24 mouse cellular contexts compared by ENCODE assay signal in genomic region chr11:109628099-109628498, GRCm38 (mm10). TPM values are rescaled to one million over a fixed set of nuclear protein-coding genes. Genes with fewer than 3 reads are reported as not detected.
A peak's percentile ranks its signal among the peaks of the same experiment; 100 is the strongest.
DNase-seq lines count a peak whose midpoint lies in the region; ATAC-seq and TF ChIP-seq lines count a peak whose summit lies in the region.
"Had no signal": no experiment of that assay in that cellular context is flagged by ENCODE, and none has a peak within 500 bp of the region (broad histone marks: within the 10 kb centered on the region; RNA-seq: fewer than 3 reads in every experiment).

No protein-coding gene starts in this region.

- 53% methylated on average over 3 of the region's 3 CpGs for WGBS in heart, embryonic 10.5 days
- WGBS in heart, embryonic 16.5 days, result 68% methylated on average over 3 of the region's 3 CpGs

- H3K27ac ChIP-seq in heart, embryonic 10.5 days, result peak overlapping the region; percentile 22; the same call in 1 of the 2 replicates
- H3K27ac ChIP-seq in heart, embryonic 16.5 days (ENCODE audit: low read length), result peak overlapping the region; percentile 62
- H3K27ac ChIP-seq in MEL (ENCODE audit: control insufficient read depth, low read depth, low read length), result no peak overlapping the region
- H3K27ac ChIP-seq: embryonic facial prominence, embryonic 12.5 days; forebrain, embryonic 15.5 days; hindbrain, embryonic 10.5 days; layer of hippocampus, adult 2 months; left cerebral cortex, adult 2 months; limb, embryonic 12.5 days; stomach, postnatal 0 days had no signal

- TF ChIP-seq CTCF in MEL (IDR thresholded peaks at IDR 0.05 in 2 of 3, conservative IDR thresholded peaks at IDR 0.05 in 1 of 3; ENCODE audit: control insufficient read depth in 1 of 3, insufficient read depth in 1 of 3, low read depth in 2 of 3, low read length in 3 of 3, poor library complexity in 1 of 3, severe bottlenecking in 1 of 3), result no peak

- 0 out of 2 replicates have a peak, but pooled peaks cover 3% of the 10 kb centered on the region for H3K9me3 ChIP-seq in heart, embryonic 10.5 days
- no peaks in the 10 kb centered on the region; the same call in 1 of the 2 replicates for H3K9me3 ChIP-seq in heart, embryonic 16.5 days (replicated peaks; ENCODE audit: control insufficient read depth, low read length)
- no peaks in the 10 kb centered on the region for H3K9me3 ChIP-seq in MEL (replicated peaks; ENCODE audit: insufficient read depth, low read length)
- H3K9me3 ChIP-seq: embryonic facial prominence, embryonic 12.5 days; forebrain, embryonic 15.5 days; hindbrain, embryonic 10.5 days had no signal

- H3K79me2 ChIP-seq in MEL (ENCODE audit: control insufficient read depth, insufficient read depth, low read length, poor library complexity), result no peaks in the 10 kb centered on the region

- no peak for TF ChIP-seq POLR2A in MEL (IDR thresholded peaks at IDR 0.05; ENCODE audit: control insufficient read depth in 1 of 2, insufficient read depth in 1 of 2, low read depth in 1 of 2, low read length in 2 of 2, poor library complexity in 1 of 2)

- no peak overlapping the region for H3K9ac ChIP-seq in heart, embryonic 16.5 days (ENCODE audit: low read length)
- H3K9ac ChIP-seq in MEL (ENCODE audit: control insufficient read depth, low read depth, low read length, poor library complexity, severe bottlenecking), result no peak overlapping the region
- H3K9ac ChIP-seq: embryonic facial prominence, embryonic 12.5 days; forebrain, embryonic 15.5 days; limb, embryonic 12.5 days had no signal

- no peak overlapping the region for H3K4me3 ChIP-seq in heart, embryonic 10.5 days
- no peak overlapping the region for H3K4me3 ChIP-seq in heart, embryonic 16.5 days (ENCODE audit: low read length)
- no peak overlapping the region for H3K4me3 ChIP-seq in MEL (ENCODE audit: control insufficient read depth in 1 of 2, insufficient read depth in 1 of 2, low read depth in 2 of 2, low read length in 2 of 2)
- H3K4me3 ChIP-seq: embryonic facial prominence, embryonic 12.5 days; forebrain, embryonic 15.5 days; hindbrain, embryonic 10.5 days; layer of hippocampus, adult 2 months; left cerebral cortex, adult 2 months; limb, embryonic 12.5 days had no signal

- intact Hi-C loops in heart, postnatal 25 days (cut with DNase I), result no loop called here

- peaks cover 29% of the 10 kb centered on the region for H3K4me1 ChIP-seq in heart, embryonic 10.5 days
- peaks cover 26% of the 10 kb centered on the region for H3K4me1 ChIP-seq in heart, embryonic 16.5 days (ENCODE audit: control insufficient read depth, insufficient read depth, low read length)
- peaks cover 2 to 16% of the 10 kb centered on the region in 2 experiments; a peak in 2 of 4 replicates for H3K4me1 ChIP-seq in MEL (ENCODE audit: control insufficient read depth in 1 of 2, insufficient read depth in 2 of 2, low read length in 2 of 2)
- H3K4me1 ChIP-seq: forebrain, embryonic 15.5 days; hindbrain, embryonic 10.5 days had no signal

- no peak overlapping the region for H3K4me2 ChIP-seq in heart, embryonic 16.5 days (ENCODE audit: low read depth, low read length)
- H3K4me2 ChIP-seq: embryonic facial prominence, embryonic 12.5 days; forebrain, embryonic 15.5 days; limb, embryonic 12.5 days had no signal

- no peak for DNase-seq in heart, embryonic 10.5 days (ENCODE audit: low spot score)
- no peak for DNase-seq in heart, adult 18-20 months
- DNase-seq in heart, postnatal 25 days (ENCODE audit: low spot score), result no peak
- peak; percentile 59 for DNase-seq in MEL (ENCODE audit: low read depth, low spot score)
- no peak for DNase-seq in spleen, adult 18-20 months
- DNase-seq: cerebellum, adult 11-12 months; cerebellum, adult 9-11 months; embryo, embryonic 11 days; gastrocnemius, postnatal 25 days; kidney, adult 2 months; lung, adult 18-20 months; right cerebral cortex, adult 18-20 months had no signal

- no peaks in the 10 kb centered on the region for H3K36me3 ChIP-seq in heart, embryonic 10.5 days
- no peaks in the 10 kb centered on the region for H3K36me3 ChIP-seq in heart, embryonic 16.5 days (ENCODE audit: control insufficient read depth, insufficient read depth)
- peaks cover 0 to 13% of the 10 kb centered on the region in 2 experiments; a peak in 2 of 4 replicates for H3K36me3 ChIP-seq in MEL (ENCODE audit: control insufficient read depth in 1 of 2, insufficient read depth in 2 of 2, low read length in 2 of 2)
- H3K36me3 ChIP-seq: embryonic facial prominence, embryonic 12.5 days; forebrain, embryonic 15.5 days; hindbrain, embryonic 10.5 days; limb, embryonic 12.5 days had no signal

- ATAC-seq in heart, embryonic 16.5 days (replicated peaks; ENCODE audit: extremely low read depth, insufficient read depth, low FRiP score), result no peak
- peak; percentile 42 for ATAC-seq in megakaryocyte progenitor cell, adult 5-6 weeks (replicated peaks; ENCODE audit: poor library complexity)
- ATAC-seq: forebrain, embryonic 15.5 days; hindbrain, embryonic 16.5 days; lung, postnatal 0 days; midbrain, embryonic 16.5 days had no signal

- TF ChIP-seq EP300 in MEL (IDR thresholded peaks at IDR 0.05; ENCODE audit: low read depth in 1 of 2, low read length in 2 of 2), result no peak; a peak in 1 of 4 replicates

- TF ChIP-seq RAD21 in MEL (IDR thresholded peaks at IDR 0.05; ENCODE audit: low read depth, low read length), result no peak

- H3K27me3 ChIP-seq in heart, embryonic 10.5 days (ENCODE audit: insufficient read depth, poor library complexity, severe bottlenecking), result no peaks in the 10 kb centered on the region
- H3K27me3 ChIP-seq in heart, embryonic 16.5 days (ENCODE audit: control insufficient read depth, insufficient read depth, low read length), result no peaks in the 10 kb centered on the region
- H3K27me3 ChIP-seq in MEL (ENCODE audit: control insufficient read depth in 1 of 2, insufficient read depth in 2 of 2, low read length in 2 of 2), result peaks cover 0 to 6% of the 10 kb centered on the region in 2 experiments; a peak in 3 of 4 replicates
- H3K27me3 ChIP-seq: embryonic facial prominence, embryonic 12.5 days; forebrain, embryonic 15.5 days; limb, embryonic 12.5 days had no signal

TF ChIP-seq in MEL, 35 proteins besides CTCF, POLR2A, EP300 and RAD21:
- TF ChIP-seq NELFE (IDR thresholded peaks at IDR 0.05; ENCODE audit: low read depth, low read length) (no peak), TCF12 (IDR thresholded peaks at IDR 0.05; ENCODE audit: low read depth, low read length) (peak; percentile 17; the same call in 1 of the 2 replicates), GATA1 (IDR thresholded peaks at IDR 0.05; ENCODE audit: low read depth, low read length) (peak; percentile 67), ETS1 (IDR thresholded peaks at IDR 0.05; ENCODE audit: low read depth, low read length) (0 out of 2 replicates have a peak, but pooled peaks have one; percentile 34), USF2 (IDR thresholded peaks at IDR 0.05; ENCODE audit: borderline replicate concordance in 1 of 2, insufficient read depth in 1 of 2, low read depth in 1 of 2, low read length in 2 of 2) (no peak), MXI1 (IDR thresholded peaks at IDR 0.05; ENCODE audit: low read depth, low read length) (no peak; the same call in 1 of the 2 replicates)

RNA-seq across cellular contexts. Expression of gene Wipi1, which starts 16.3 kb away (rescaled TPM):
- polyA plus RNA-seq in heart, embryonic 10.5 days (2016; fragmentation: Nextera tagmentation; extraction: Ambion mirVana), result 29.8 and 38.8 TPM in 2 replicates
- 100 to 1,000 TPM; 100 to 107 TPM for total RNA-seq in heart, adult 18-20 months (2021)
- polyA plus RNA-seq in heart, embryonic 16.5 days (2015; fragmentation: Nextera tagmentation; extraction: Ambion mirVana), result 51.6 and 55.3 TPM in 2 replicates
- 100 to 1,000 TPM; 105 to 107 TPM for total RNA-seq in heart, postnatal 25 days (2021)
- 2.5 and 2.6 TPM in 2 replicates for total RNA-seq in MEL (2012; rRNA removed)
- polyA plus RNA-seq in MEL (2012; ENCODE audit: insufficient read depth in 1 of 2, insufficient read length in 2 of 2, low read depth in 1 of 2, low replicate concordance in 2 of 2, missing spikeins in 1 of 2), result 1 to 10 TPM in 1 of 2 experiments, not detected in 1; 8.2 TPM
- 7.4 and 8.8 TPM in 2 replicates for total RNA-seq in megakaryocyte progenitor cell, adult 5-6 weeks (2015)
- total RNA-seq in megakaryocyte progenitor cell, adult 5-6 weeks (2017), result 6.4 and 6.9 TPM in 2 replicates

RNA-seq across cellular contexts. Expression of gene Prkar1a, which starts 21.1 kb away (rescaled TPM):
- polyA plus RNA-seq in heart, embryonic 10.5 days (2016; fragmentation: Nextera tagmentation; extraction: Ambion mirVana), result 365 and 443 TPM in 2 replicates
- 100 to 1,000 TPM; 371 to 461 TPM for total RNA-seq in heart, adult 18-20 months (2021)
- polyA plus RNA-seq in heart, embryonic 16.5 days (2015; fragmentation: Nextera tagmentation; extraction: Ambion mirVana), result 455 and 485 TPM in 2 replicates
- total RNA-seq in heart, postnatal 25 days (2021), result 100 to 1,000 TPM; 330 to 341 TPM
- 69.6 and 70.2 TPM in 2 replicates for total RNA-seq in MEL (2012; rRNA removed)
- 100 to 1,000 TPM in 1 of 2 experiments, not detected in 1; 152 TPM for polyA plus RNA-seq in MEL (2012; ENCODE audit: insufficient read depth in 1 of 2, insufficient read length in 2 of 2, low read depth in 1 of 2, low replicate concordance in 2 of 2, missing spikeins in 1 of 2)
- 94.1 and 104 TPM in 2 replicates for total RNA-seq in megakaryocyte progenitor cell, adult 5-6 weeks (2015)
- 59.8 and 77.3 TPM in 2 replicates for total RNA-seq in megakaryocyte progenitor cell, adult 5-6 weeks (2017)

Comparison
In these comparisons a context has a peak if more than half of its experiments do, and no peak if none do; other contexts are left out.
1. RNA of gene Wipi1, which starts 16.3 kb away (total RNA-seq): 100 to 107 TPM in heart, adult 18-20 months and 105 to 107 TPM in heart, postnatal 25 days; 6.4 to 8.8 TPM in megakaryocyte progenitor cell, adult 5-6 weeks and 2.5 to 2.6 TPM in MEL; every median in the first group is over 10 times any median in the second.